Mouse (Mus musculus): Measurements from ENCODE around the gene Rhebl1. TPM values are rescaled to one million over a fixed set of nuclear protein-coding genes. Genes with fewer than 3 reads are reported as not detected.

Rhebl1 gene
- total and polyA plus RNA-seq, 2 experiments from 2014 or later: 10.2 to 25.7 TPM

DNA sequence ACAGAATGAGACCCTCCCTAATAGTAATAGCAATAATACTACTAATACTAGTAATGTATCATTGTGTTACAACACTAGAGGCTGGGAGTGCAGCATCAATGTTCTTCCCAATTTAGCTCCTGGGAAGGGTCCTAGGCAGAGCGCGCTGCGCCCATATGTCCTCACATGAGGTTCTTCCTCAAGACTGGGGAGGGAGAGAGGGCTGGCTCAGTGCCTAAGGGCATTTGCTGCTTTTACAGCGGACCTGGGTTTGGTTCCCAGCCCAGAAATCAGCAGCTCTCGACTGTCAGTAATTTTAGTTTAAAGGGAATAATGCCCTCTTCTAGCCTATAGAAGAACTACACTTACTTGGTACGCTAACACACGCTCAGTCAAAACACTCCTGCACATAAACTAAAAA is 6.8 kb downstream of the Rhebl1 start:
- H3K36me3 ChIP-seq (ENCODE audit: insufficient read depth, low read length): no peaks in the 10 kb centered on the region
- no peaks in the 10 kb centered on the region for H3K27me3 ChIP-seq (ENCODE audit: insufficient read depth, low read length)
- no peak overlapping the region for H3K4me2 ChIP-seq (ENCODE audit: low read depth, low read length)
- no peak for TF ChIP-seq CTCF (IDR thresholded peaks at IDR 0.05; ENCODE audit: low read depth)
- ATAC-seq (no peak), DNase-seq (ENCODE audit: low spot score) (no peak)
- H3K9me3 ChIP-seq (ENCODE audit: low read length): no peaks in the 10 kb centered on the region
- no peak overlapping the region for H3K27ac ChIP-seq
- H3K9ac ChIP-seq (replicated peaks; ENCODE audit: low read length): no peak overlapping the region
- no peaks in the 10 kb centered on the region for H3K4me1 ChIP-seq (ENCODE audit: insufficient read depth, low read length)
- H3K4me3 ChIP-seq (ENCODE audit: low read length): no peak overlapping the region
- WGBS: 78% methylated on average over 7 of the region's 7 CpGs

DNA sequence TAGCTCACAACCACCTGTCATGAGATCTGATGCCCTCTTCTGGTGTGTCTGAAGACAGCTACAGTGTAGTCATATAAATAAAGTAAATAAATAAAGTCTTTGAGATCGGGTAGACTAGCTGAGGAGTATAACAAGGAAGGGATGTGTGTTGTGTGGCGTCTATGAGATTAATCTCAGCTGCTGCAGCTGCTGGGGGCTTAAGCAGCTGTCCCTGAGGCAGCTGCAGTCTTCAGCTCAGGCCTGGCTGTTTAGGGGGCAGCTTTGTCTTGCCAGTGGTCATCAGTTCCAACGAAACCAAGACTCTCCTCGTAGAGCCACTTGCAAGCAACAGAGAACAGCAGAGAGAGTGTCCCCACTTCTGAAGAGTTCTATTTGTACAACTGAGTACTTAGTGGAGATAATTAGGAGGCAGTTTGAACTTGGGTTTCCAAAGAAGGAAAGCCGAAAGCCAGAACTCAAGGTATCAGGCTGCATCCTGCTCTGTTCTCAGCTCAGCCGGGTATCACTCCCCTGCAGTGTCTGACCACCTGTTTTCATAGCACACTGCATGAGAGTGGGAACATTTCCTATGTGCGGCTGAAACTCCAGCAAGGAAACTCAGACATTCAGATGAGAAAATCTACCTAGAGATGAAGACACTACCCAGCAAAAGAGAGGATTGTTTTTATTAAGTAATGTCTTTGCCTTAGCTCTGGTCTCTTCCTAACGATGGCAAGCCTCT is 7.5 kb downstream of the Rhebl1 start:
- DNase-seq (ENCODE audit: low spot score) (no peak), ATAC-seq (no peak)
- no peak overlapping the region for H3K4me2 ChIP-seq (ENCODE audit: low read depth, low read length)
- 67% methylated on average over 8 of the region's 8 CpGs for WGBS
- no peaks in the 10 kb centered on the region for H3K36me3 ChIP-seq (ENCODE audit: insufficient read depth, low read length)
- H3K9ac ChIP-seq (replicated peaks; ENCODE audit: low read length): no peak overlapping the region
- H3K27me3 ChIP-seq (ENCODE audit: insufficient read depth, low read length): no peaks in the 10 kb centered on the region
- H3K4me3 ChIP-seq (ENCODE audit: low read length): no peak overlapping the region
- H3K9me3 ChIP-seq (ENCODE audit: low read length): no peaks in the 10 kb centered on the region
- H3K27ac ChIP-seq: no peak overlapping the region
- no peaks in the 10 kb centered on the region for H3K4me1 ChIP-seq (ENCODE audit: insufficient read depth, low read length)
- TF ChIP-seq CTCF (IDR thresholded peaks at IDR 0.05; ENCODE audit: low read depth): no peak

DNA sequence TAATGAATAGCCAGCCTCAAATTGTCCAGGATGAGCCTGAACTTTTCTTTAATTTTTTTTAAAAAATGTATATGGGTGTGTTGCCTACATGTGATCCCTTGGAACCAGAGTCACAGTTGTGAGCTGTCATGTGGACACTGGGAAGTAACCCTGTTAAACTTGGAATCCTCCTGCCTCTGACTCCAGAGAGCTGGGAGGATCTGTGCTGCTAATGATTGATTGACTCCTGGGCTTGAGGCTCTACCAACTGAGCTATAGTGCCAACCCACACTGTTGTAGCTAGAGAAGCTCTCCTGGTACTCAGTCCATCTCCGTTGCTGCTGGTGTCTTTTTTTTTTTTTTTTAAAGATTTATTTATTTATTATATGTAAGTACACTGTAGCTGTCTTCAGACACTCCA is 10.2 kb downstream of the Rhebl1 start:
- H3K27ac ChIP-seq: no peak overlapping the region
- H3K27me3 ChIP-seq (ENCODE audit: insufficient read depth, low read length): no peaks in the 10 kb centered on the region
- 71% methylated on average over 1 of the region's 1 CpGs for WGBS
- H3K4me3 ChIP-seq (ENCODE audit: low read length): no peak overlapping the region
- H3K36me3 ChIP-seq (ENCODE audit: insufficient read depth, low read length): no peaks in the 10 kb centered on the region
- TF ChIP-seq CTCF (IDR thresholded peaks at IDR 0.05; ENCODE audit: low read depth): no peak
- H3K9ac ChIP-seq (replicated peaks; ENCODE audit: low read length): no peak overlapping the region
- H3K9me3 ChIP-seq (ENCODE audit: low read length): no peaks in the 10 kb centered on the region
- H3K4me2 ChIP-seq (ENCODE audit: low read depth, low read length): no peak overlapping the region
- ATAC-seq (no peak), DNase-seq (ENCODE audit: low spot score) (no peak)
- no peaks in the 10 kb centered on the region for H3K4me1 ChIP-seq (ENCODE audit: insufficient read depth, low read length)

DNA sequence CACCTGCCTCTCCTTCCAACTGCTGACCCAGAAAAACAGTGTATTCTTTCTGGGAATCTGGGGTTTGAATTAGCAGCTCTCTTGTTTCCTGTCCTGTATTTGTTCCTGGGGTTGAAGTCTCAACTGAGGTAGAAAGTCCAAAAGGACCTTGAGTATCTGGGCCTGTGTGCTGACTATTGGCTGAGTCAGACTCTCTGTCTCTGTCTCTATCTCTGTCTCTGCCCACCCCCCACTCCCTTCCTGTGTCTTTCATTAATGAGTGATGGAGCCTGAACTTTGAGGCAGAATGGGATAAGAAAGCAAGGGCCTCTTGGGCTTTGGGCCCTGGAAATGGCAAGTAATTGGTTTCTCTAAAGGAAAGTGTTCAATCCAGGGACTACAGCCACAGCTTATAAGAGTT is 10.7 kb downstream of the Rhebl1 start:
- Histone ChIP-seq H3K4me1 (ENCODE audit: insufficient read depth, low read length) (no peaks in the 10 kb centered on the region), H3K27me3 (ENCODE audit: insufficient read depth, low read length) (no peaks in the 10 kb centered on the region), H3K4me2 (ENCODE audit: low read depth, low read length) (no peak overlapping the region), H3K9ac (replicated peaks; ENCODE audit: low read length) (no peak overlapping the region), H3K4me3 (ENCODE audit: low read length) (no peak overlapping the region), H3K27ac (no peak overlapping the region), H3K36me3 (ENCODE audit: insufficient read depth, low read length) (no peaks in the 10 kb centered on the region), H3K9me3 (ENCODE audit: low read length) (no peaks in the 10 kb centered on the region)
- no peak for TF ChIP-seq CTCF (IDR thresholded peaks at IDR 0.05; ENCODE audit: low read depth)
- no peak for DNase-seq (ENCODE audit: low spot score)
- ATAC-seq: no peak

DNA sequence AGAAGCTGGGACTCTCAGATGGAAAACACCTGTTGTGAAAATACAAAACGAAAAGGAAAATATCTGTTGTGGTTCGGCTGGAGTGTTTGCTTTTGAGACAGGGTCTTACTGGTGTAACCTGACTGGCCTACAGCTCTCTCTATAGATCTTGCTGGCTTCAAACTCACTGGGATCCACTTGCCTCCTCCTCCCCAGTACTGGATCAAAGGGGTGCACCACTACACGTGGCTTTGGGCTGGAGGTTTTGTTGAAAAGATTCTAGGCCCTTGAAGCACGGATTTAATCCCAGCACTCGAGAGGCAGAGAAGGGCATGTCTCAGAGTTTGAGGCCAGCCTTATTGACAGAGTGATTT is 12.7 kb downstream of the Rhebl1 start:
- peak overlapping the region; percentile 78 for H3K4me2 ChIP-seq (ENCODE audit: low read depth, low read length)
- no peaks in the 10 kb centered on the region for H3K4me1 ChIP-seq (ENCODE audit: insufficient read depth, low read length)
- no peaks in the 10 kb centered on the region; the same call in 1 of the 2 replicates for H3K36me3 ChIP-seq (ENCODE audit: insufficient read depth, low read length)
- H3K27me3 ChIP-seq (ENCODE audit: insufficient read depth, low read length): no peaks in the 10 kb centered on the region
- no peak for DNase-seq (ENCODE audit: low spot score)
- H3K9ac ChIP-seq (replicated peaks; ENCODE audit: low read length): no peak overlapping the region
- peak overlapping the region; percentile 71 for H3K4me3 ChIP-seq (ENCODE audit: low read length)
- no peak for ATAC-seq
- TF ChIP-seq CTCF (IDR thresholded peaks at IDR 0.05; ENCODE audit: low read depth): no peak
- H3K27ac ChIP-seq: peak overlapping the region; percentile 81; the same call in 1 of the 2 replicates
- no peaks in the 10 kb centered on the region for H3K9me3 ChIP-seq (ENCODE audit: low read length)
- 9% methylated on average over 5 of the region's 5 CpGs for WGBS

DNA sequence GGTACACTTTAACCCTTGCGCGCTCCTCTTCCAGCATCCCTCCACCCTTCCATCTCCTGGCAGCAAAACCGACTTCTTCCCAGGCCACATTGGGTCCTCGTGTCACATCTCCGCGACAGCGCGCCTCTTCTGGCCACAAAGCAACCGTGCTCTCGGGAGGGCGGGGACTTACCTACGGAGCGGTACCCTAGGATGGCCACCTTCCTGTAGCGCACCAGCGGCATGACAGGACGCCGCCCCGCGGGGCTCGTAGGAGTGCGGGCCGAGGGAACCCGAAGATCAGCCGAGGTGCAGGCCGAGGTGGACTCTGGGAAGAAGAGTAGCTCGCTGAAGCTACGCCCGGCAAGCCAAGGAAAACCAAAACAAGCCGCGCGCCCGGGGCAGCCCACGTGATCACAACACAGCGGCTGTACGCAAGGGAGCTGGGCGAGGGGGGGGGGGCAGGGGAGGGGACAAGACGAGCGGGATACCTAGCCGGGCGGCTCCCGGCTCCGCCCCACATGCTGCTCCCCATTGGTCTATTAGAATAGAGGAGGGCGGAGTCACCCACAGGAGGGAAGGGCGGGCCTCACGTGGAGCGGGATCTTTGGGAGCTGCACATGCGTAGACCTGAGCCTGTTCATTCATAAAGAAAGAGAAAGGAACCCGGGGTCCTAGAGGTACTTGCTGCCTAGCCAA is 13.2 kb downstream of the Rhebl1 start:
- peak overlapping the region; percentile 78 for H3K4me2 ChIP-seq (ENCODE audit: low read depth, low read length)
- H3K36me3 ChIP-seq (ENCODE audit: insufficient read depth, low read length): no peaks in the 10 kb centered on the region; the same call in 1 of the 2 replicates
- peak overlapping the region; percentile 81 for H3K27ac ChIP-seq
- no peaks in the 10 kb centered on the region for H3K4me1 ChIP-seq (ENCODE audit: insufficient read depth, low read length)
- peak; percentile 96 for DNase-seq (ENCODE audit: low spot score)
- peak; percentile 97 for ATAC-seq
- peak overlapping the region; percentile 71 for H3K4me3 ChIP-seq (ENCODE audit: low read length)
- WGBS: under 1% methylated on average over 48 of the region's 48 CpGs
- H3K27me3 ChIP-seq (ENCODE audit: insufficient read depth, low read length): no peaks in the 10 kb centered on the region
- H3K9me3 ChIP-seq (ENCODE audit: low read length): no peaks in the 10 kb centered on the region
- peak; percentile 64 for TF ChIP-seq CTCF (IDR thresholded peaks at IDR 0.05; ENCODE audit: low read depth)
- peak overlapping the region; percentile 67 for H3K9ac ChIP-seq (replicated peaks; ENCODE audit: low read length)

DNA sequence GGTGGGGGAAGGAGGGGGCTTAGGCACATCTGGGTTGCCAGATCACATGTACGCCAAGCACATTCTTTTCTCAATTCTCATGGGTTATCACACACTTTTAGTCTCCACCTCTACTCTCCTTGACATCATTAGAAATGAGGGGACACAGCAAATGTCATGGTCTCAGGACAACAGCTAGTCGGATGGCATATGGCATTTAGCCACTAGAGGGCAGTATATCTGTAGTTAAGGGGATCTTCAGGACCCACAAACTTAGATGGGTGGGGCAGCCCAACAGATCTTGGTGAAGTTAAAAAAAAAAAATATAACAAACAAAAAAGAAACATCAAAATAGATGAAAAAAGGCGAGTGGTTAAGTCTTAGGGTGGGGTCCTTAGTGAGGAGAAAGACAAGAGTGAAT is 17.0 kb downstream of the Rhebl1 start:
- WGBS: 15% methylated on average over 3 of the region's 3 CpGs

More for the DNA sequence above, 17.0 kb downstream of the Rhebl1 start:
- no peaks in the 10 kb centered on the region for H3K27me3 ChIP-seq (ENCODE audit: insufficient read depth, low read length)
- H3K4me2 ChIP-seq (ENCODE audit: low read depth, low read length): no peak overlapping the region
- no peak overlapping the region for H3K4me3 ChIP-seq (ENCODE audit: low read length)
- H3K9me3 ChIP-seq (ENCODE audit: low read length): no peaks in the 10 kb centered on the region
- TF ChIP-seq CTCF (IDR thresholded peaks at IDR 0.05; ENCODE audit: low read depth): peak; percentile 85
- DNase-seq (ENCODE audit: low spot score) (peak; percentile 92), ATAC-seq (no peak)
- H3K27ac ChIP-seq: no peak overlapping the region
- no peak overlapping the region for H3K9ac ChIP-seq (replicated peaks; ENCODE audit: low read length)
- 0 out of 2 replicates have a peak, but pooled peaks cover 3% of the 10 kb centered on the region for H3K4me1 ChIP-seq (ENCODE audit: insufficient read depth, low read length)
- H3K36me3 ChIP-seq (ENCODE audit: insufficient read depth, low read length): no peaks in the 10 kb centered on the region; the same call in 1 of the 2 replicates
